Mouse (Mus musculus) limb, embryonic 12.5 days (tissue): ENCODE data around the gene Arsb. TPM values are rescaled to one million over a fixed set of nuclear protein-coding genes. Genes with fewer than 3 reads are reported as not detected.

ENCODE experiments used
- ATAC-seq: fragments of 200-750 bp; cut with Nextera tagmentation; 2 replicates; pipeline ENCODE4 v1.8.0; 2017; ENCODE audit warnings: low read depth, moderate TSS enrichment; ENCODE audit not compliant: insufficient number of reproducible peaks, insufficient read depth, low FRiP score, low TSS enrichment
- H3K27ac ChIP-seq: fragments of 300-500 bp; sonication (generic); 2 replicates; pipeline ENCODE4 v1.5.1; 2016; ENCODE audit warnings: mild to moderate bottlenecking, moderate library complexity
- H3K27me3 ChIP-seq: fragments of 300-500 bp; sonication (generic); 2 replicates; pipeline ENCODE4 v1.6.1; 2016; ENCODE audit warnings: mild to moderate bottlenecking, moderate library complexity
- H3K36me3 ChIP-seq: fragments of 300-500 bp; sonication (generic); 2 replicates; pipeline ENCODE4 v1.6.1; 2016; ENCODE audit warnings: mild to moderate bottlenecking, moderate library complexity
- H3K4me1 ChIP-seq: fragments of 300-500 bp; sonication (generic); replicated peaks from 2 replicates; pipeline ENCODE4 v1.6.1; 2016
- H3K4me2 ChIP-seq: fragments of 300-500 bp; sonication (generic); 2 replicates; pipeline ENCODE4 v1.6.1; 2016; ENCODE audit warnings: mild to moderate bottlenecking, moderate library complexity
- H3K4me3 ChIP-seq: fragments of 300-500 bp; sonication (generic); replicated peaks from 2 replicates; pipeline ENCODE4 v1.5.1; 2016; ENCODE audit warnings: mild to moderate bottlenecking
- H3K9ac ChIP-seq: fragments of 300-500 bp; sonication (generic); replicated peaks from 2 replicates; pipeline ENCODE4 v1.6.1; 2016; ENCODE audit warnings: mild to moderate bottlenecking, moderate library complexity
- H3K9me3 ChIP-seq: fragments of 300-500 bp; sonication (generic); 2 replicates; pipeline ENCODE4 v1.6.1; 2016; ENCODE audit warnings: mild to moderate bottlenecking, moderate library complexity
- WGBS: fragments of 180-500 bp; shearing (Covaris S2); methylation state at CpG from one replicate; pipeline ENCODE4 v1.1.7; 2016; 5-methylcytosine and 5-hydroxymethylcytosine counted together
- polyA plus RNA-seq: library from polyadenylated mRNA; unstranded; fragments of >200 nt; fragmentation: Nextera tagmentation; extraction: Ambion mirVana; gene quantifications from 2 replicates; pipeline ENCODE4 v1.2.1, GENCODE M21; 2016

Arsb gene
- polyA plus RNA-seq, 1 experiment from 2014 or later: 7.9 TPM

DNA sequence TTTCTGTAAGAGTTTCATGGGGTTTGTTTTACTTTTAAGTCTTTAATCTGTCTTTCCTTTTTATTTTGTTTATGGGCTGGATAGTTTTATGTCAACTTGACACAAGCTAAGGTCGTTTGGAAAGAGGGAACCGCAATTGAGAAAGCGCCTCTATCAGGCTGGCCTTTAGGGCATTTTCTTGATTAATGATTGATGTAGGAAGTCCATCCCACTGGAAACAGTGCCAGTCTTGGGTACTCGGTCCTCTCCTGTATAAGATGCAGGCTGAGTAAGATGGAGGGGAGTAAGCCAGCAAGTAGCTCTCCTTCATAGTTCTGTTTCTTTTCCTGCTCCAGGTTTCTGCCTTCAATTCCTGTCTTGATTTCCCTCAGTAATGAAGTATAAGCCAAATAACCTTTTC, 76.2 kb downstream of the Arsb start:
- Histone ChIP-seq H3K36me3 (no peaks in the 10 kb centered on the region), H3K27me3 (no peaks in the 10 kb centered on the region), H3K9ac (no peak overlapping the region), H3K4me3 (no peak overlapping the region), H3K9me3 (0 out of 2 replicates have a peak, but pooled peaks cover 4% of the 10 kb centered on the region), H3K4me2 (no peak overlapping the region), H3K4me1 (peaks cover 23% of the 10 kb centered on the region), H3K27ac (no peak overlapping the region)
- 47% methylated on average over 4 of the region's 4 CpGs for WGBS
- ATAC-seq: no peak

DNA sequence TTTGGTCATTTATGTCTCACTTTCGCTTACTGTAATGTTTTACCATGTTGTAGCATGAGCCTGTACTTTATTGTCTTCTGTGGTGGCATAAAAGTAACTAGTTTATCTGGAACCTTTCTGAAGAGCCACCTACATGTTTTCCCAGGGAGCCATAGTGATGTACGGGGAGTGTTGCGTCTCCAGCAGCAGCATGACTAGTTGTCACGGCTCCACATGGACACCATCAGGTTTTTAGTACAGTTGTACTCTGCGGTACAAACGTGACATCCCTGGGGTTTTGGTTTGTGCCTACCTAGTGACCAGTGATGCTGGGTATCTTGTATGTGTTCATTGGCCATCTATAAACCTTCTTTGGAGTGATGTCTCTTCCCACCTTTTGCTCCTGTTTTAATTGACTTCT, 77.2 kb downstream of the Arsb start:
- Histone ChIP-seq H3K4me3 (no peak overlapping the region), H3K4me2 (no peak overlapping the region), H3K9me3 (no peaks in the 10 kb centered on the region), H3K36me3 (no peaks in the 10 kb centered on the region), H3K9ac (no peak overlapping the region), H3K27me3 (no peaks in the 10 kb centered on the region), H3K4me1 (peaks cover 27% of the 10 kb centered on the region), H3K27ac (no peak overlapping the region)
- 87% methylated on average over 6 of the region's 6 CpGs for WGBS
- ATAC-seq: no peak

DNA sequence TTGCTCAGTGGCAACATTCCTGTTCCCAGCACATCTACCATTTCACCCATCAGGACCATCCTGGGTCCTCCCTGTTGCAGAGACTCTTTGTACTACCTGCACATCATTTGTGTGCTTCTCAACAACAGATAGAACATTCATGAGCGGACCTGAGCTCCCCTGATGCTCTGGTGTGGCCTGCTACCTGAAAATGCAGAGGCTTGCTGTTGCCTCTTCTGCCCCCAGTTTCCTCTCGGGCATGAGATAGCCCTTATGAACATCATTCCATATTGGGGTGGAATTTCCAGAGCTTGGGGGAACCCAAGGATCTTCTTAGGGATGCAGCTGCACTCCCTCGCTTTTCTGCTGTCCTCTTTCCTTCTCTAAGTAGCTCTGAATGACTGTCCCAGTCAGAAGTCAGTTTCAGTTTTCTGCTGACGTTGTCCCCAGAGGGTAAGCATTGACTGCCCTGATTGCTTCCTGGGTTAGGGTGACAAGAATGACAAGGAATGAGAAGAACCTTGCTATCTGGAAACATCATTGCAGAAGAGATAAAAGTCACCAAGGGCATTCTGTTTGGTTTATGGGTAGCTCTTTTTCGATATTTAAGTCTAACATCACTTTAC, 78.4 kb downstream of the Arsb start:
- Histone ChIP-seq H3K4me2 (no peak overlapping the region), H3K27ac (0 out of 2 replicates have a peak overlapping the region, but pooled peaks have one; percentile 9), H3K36me3 (no peaks in the 10 kb centered on the region), H3K27me3 (no peaks in the 10 kb centered on the region), H3K9me3 (no peaks in the 10 kb centered on the region), H3K4me1 (peaks cover 27% of the 10 kb centered on the region), H3K4me3 (no peak overlapping the region), H3K9ac (no peak overlapping the region)
- WGBS: 78% methylated on average over 5 of the region's 5 CpGs
- no peak for ATAC-seq

DNA sequence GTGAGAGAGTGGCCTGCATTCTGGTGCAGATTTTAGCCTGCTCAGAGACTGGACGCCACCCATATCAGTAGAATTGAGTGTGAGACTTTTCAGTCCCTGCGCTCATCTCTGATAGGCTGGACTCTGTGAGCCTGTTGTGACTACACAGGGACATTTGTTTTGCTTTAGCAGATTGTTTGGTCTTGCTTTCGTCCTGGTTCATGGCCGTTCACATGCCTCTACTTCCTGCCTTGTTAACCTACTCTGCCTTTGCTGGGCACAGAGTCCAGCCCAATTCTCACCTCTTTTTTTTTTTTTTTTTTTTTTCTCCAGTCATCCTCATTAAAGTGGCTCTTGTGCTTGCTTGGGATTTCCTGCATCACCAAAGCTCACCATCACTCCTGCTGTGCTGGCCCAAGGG, 79.2 kb downstream of the Arsb start:
- no peaks in the 10 kb centered on the region for H3K36me3 ChIP-seq
- H3K9ac ChIP-seq: no peak overlapping the region
- 36% methylated on average over 4 of the region's 4 CpGs for WGBS
- no peak overlapping the region for H3K4me3 ChIP-seq
- peaks cover 29% of the 10 kb centered on the region for H3K4me1 ChIP-seq
- H3K27ac ChIP-seq: no peak overlapping the region
- H3K9me3 ChIP-seq: no peaks in the 10 kb centered on the region
- H3K4me2 ChIP-seq: no peak overlapping the region
- no peak for ATAC-seq
- H3K27me3 ChIP-seq: no peaks in the 10 kb centered on the region

DNA sequence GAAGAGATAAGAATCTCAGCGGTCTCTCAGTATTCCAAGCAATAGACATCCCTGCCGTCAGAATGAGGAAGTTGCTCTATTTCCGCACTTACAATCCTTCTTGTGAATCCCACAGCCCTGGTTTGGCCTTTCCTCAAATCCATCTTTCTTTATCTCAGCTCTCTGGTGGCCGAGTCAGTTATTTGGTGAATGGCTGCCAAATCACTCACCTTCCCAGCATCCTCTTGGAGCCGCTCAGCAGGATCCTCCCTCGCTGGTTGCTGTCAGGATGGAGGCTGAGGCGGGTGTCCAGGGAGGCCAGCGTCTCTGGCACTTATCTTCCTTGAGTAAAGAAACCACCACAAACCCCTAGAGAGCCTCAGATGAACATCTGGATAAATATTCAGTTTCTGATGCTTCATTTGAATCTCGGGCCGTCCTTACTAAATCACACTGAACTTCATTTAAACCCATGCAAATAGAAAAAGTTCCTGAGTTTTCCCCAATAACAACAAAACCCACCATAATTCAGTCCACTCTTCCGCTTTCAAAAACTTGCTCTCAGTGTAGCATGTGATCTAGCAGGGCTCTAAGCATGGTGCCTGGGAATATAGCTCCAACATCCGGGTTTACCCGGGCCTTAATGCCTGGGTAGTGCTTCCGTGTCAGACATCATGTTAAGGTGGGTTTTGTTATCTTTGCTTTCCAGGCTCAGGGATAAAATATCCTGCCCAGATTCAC, 81.1 kb downstream of the Arsb start:
- Histone ChIP-seq H3K9me3 (no peaks in the 10 kb centered on the region), H3K4me1 (peaks cover 36% of the 10 kb centered on the region), H3K4me2 (no peak overlapping the region), H3K4me3 (no peak overlapping the region), H3K36me3 (no peaks in the 10 kb centered on the region), H3K27ac (0 out of 2 replicates have a peak overlapping the region, but pooled peaks have one; percentile 35), H3K9ac (no peak overlapping the region), H3K27me3 (no peaks in the 10 kb centered on the region)
- WGBS: 66% methylated on average over 14 of the region's 14 CpGs
- no peak for ATAC-seq

DNA sequence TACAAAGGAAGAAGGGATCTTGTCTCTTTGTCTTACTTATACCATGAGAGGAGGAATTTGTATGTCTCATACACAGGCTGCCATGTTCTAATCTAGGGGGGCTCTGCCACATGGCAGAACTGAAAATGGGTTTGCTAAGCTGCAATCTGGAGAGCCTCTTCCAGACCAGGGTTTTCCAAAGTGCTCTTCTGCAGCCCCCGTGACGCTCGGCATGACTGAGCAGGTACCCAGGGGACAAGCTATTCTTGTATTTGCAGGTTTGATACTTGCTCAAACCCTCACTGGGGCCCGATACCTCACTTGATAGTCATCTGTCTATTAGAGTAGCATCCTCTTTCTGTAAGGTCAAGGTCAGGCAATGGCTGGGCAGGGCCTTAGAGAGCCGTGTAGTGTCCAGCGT, 82.3 kb downstream of the Arsb start:
- Histone ChIP-seq H3K4me3 (no peak overlapping the region), H3K9ac (no peak overlapping the region), H3K36me3 (no peaks in the 10 kb centered on the region), H3K27me3 (no peaks in the 10 kb centered on the region), H3K9me3 (no peaks in the 10 kb centered on the region), H3K4me2 (no peak overlapping the region), H3K27ac (no peak overlapping the region), H3K4me1 (peaks cover 36% of the 10 kb centered on the region)
- 96% methylated on average over 6 of the region's 6 CpGs for WGBS
- ATAC-seq: no peak

DNA sequence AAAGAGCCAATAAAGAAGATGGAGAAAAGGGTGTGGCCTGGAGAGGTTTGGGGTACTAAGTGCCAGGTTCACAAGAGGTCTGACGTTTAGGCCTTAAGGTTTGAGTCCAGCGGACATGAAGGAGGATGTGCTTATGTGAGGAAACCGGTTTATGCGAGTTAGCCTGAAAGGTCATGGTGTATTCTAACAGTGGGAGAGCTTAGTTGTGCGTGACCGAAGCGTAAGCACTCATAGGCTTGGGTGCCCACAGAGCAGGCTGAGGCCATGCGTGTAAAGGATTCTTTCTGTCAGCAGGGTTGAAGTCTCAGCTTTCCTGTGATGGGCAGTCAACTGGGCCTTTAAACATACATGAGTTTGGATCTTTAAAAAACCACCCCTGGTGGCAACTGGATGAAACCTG, 82.9 kb downstream of the Arsb start:
- no peak overlapping the region for H3K4me2 ChIP-seq
- no peaks in the 10 kb centered on the region for H3K27me3 ChIP-seq
- no peak overlapping the region for H3K4me3 ChIP-seq
- no peak overlapping the region for H3K27ac ChIP-seq
- no peak for ATAC-seq
- H3K9ac ChIP-seq: no peak overlapping the region
- no peaks in the 10 kb centered on the region for H3K36me3 ChIP-seq
- peaks cover 36% of the 10 kb centered on the region for H3K4me1 ChIP-seq
- WGBS: 89% methylated on average over 8 of the region's 8 CpGs
- H3K9me3 ChIP-seq: no peaks in the 10 kb centered on the region

DNA sequence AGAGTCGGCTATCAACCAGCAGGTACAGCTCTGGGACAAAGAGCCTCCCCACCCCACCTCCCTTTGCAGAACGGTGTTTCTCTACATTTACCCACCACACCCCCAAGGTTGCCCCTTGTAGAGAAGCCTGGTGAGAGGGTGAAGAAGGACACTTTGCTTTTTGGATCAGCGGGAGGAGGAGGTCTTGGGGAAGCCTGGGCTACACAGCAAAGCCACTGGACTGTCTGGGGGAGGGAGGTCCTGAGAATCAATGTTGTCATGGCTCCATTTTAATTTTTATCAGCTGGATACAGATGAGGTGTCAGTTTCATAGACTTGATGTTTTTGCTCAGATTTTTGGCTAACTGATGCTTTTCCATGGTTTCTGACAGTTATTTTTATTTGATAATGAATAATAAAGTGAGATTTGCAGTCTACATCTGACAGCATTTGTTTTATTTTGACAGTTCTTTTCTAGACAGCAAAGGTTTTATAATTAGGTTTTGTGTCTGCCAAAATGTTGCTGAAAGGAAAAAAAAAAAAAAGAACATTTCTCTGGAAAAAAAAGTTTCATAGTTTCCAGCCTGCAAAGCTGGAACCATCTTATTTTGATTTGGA, 83.6 kb downstream of the Arsb start:
- H3K27ac ChIP-seq: no peak overlapping the region

DNA sequence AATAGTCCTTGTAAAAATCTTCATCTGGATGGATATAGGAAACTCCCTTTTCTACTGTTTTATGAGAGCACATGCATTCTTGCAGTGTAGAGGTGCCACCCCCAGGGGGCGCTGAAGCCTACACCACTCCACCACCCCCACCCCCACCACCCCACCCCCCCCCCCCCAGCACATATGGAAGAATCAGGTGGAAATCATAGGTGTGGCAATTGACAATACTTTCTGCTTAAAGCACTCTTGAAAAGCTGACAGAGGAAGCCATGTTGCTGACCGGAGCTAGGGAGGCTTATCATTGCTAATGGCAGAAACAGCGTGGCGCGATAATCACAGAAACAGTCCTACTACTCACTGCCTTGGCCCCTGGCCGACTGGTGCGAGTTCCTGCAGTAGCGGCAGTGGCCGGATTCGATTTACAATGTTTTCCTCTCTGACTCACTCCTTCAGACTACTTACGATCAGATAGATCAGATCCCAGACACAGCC, 84.3 kb downstream of the Arsb start:
- Histone ChIP-seq H3K27me3 (no peaks in the 10 kb centered on the region), H3K4me2 (peak overlapping the region; percentile 27), H3K27ac (0 out of 2 replicates have a peak overlapping the region, but pooled peaks have one; percentile 50), H3K4me3 (no peak overlapping the region), H3K9ac (no peak overlapping the region), H3K4me1 (peaks cover 31% of the 10 kb centered on the region), H3K36me3 (no peaks in the 10 kb centered on the region), H3K9me3 (no peaks in the 10 kb centered on the region)
- 22% methylated on average over 11 of the region's 11 CpGs for WGBS
- no peak for ATAC-seq

More for the DNA sequence above, 83.6 kb downstream of the Arsb start:
- WGBS: 82% methylated on average over 3 of the region's 3 CpGs
- no peaks in the 10 kb centered on the region for H3K36me3 ChIP-seq
- H3K4me3 ChIP-seq: no peak overlapping the region
- H3K9me3 ChIP-seq: no peaks in the 10 kb centered on the region
- peaks cover 31% of the 10 kb centered on the region for H3K4me1 ChIP-seq
- ATAC-seq: no peak
- no peak overlapping the region for H3K9ac ChIP-seq
- H3K27me3 ChIP-seq: no peaks in the 10 kb centered on the region
- no peak overlapping the region for H3K4me2 ChIP-seq

DNA sequence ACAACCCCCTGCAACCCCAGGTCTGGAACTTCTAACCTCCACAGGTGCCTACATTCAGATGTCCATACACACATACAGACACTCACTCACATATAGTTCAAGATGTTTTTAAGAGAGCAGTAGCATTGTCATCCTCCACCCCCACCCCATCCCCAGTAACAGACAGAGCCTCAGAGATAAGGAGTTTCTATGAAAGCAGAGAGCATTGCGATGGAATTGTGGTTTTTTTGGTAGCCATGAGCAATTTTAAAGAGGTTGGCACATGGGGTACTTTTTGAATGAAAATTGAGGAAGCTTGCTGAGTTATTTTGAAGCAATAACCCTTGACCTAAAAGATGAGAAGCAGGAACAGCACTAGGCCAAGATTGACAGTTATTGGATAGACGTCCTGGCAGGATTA, 89.8 kb downstream of the Arsb start:
- Histone ChIP-seq H3K27me3 (no peaks in the 10 kb centered on the region), H3K9ac (no peak overlapping the region), H3K9me3 (no peaks in the 10 kb centered on the region), H3K4me3 (no peak overlapping the region), H3K36me3 (no peaks in the 10 kb centered on the region), H3K4me1 (peaks cover 12% of the 10 kb centered on the region), H3K4me2 (no peak overlapping the region), H3K27ac (no peak overlapping the region)
- no peak for ATAC-seq
- WGBS: 82% methylated on average over 2 of the region's 2 CpGs

DNA sequence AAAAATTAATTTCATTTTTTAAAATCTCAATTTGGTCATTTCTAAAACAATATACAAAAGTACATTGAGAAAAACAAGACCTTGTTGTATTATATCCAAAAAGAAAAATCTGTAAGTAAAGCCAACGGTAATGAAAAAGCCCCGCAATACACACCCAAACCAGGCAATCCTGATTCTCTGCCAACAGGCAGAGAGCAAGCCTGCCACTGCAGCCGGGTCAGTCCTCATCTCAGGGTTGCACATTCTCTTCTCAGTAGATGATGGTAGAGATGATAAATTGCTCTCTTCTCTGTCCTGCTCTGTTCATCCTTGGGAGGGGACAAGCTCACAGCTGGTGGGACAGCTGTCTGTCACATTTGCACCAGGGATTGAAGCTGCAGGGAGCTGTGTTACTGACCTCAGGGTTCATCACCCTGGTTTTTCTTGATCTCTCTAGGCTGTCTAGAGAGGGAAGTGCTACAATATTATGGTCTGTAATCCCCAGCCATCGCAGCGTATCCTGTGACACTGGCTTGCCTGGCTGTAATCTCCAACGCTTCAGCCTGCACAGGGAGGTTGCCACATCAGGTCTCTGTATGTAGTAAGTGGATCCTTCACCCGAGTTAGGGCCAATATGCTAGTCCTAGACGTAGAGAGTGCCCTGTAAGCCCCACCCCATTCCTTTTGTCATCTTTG, 92.8 kb downstream of the Arsb start:
- no peak overlapping the region for H3K4me2 ChIP-seq
- peaks cover 8% of the 10 kb centered on the region for H3K4me1 ChIP-seq
- H3K27me3 ChIP-seq: no peaks in the 10 kb centered on the region
- no peak overlapping the region for H3K9ac ChIP-seq
- no peak for ATAC-seq
- H3K4me3 ChIP-seq: no peak overlapping the region
- H3K9me3 ChIP-seq: peaks cover 6% of the 10 kb centered on the region; the same call in 1 of the 2 replicates
- peaks cover 7% of the 10 kb centered on the region; the same call in 1 of the 2 replicates for H3K36me3 ChIP-seq
- WGBS: 55% methylated on average over 8 of the region's 8 CpGs
- H3K27ac ChIP-seq: no peak overlapping the region
